Mouse (Mus musculus) E14TG2a.4 (cell line): Measurements from ENCODE around the gene Dhps.
"Not testable (repeated sequence)": the region's sequence is repeated elsewhere in the genome, so short reads cannot be mapped to it uniquely, and the experiment has no call there.

Source experiments
- H3K27me3 ChIP-seq: 2 replicates; pipeline ENCODE4 v1.6.1; 2014; ENCODE audit warnings: low read length, control low read depth; ENCODE audit not compliant: insufficient read depth
- H3K36me3 ChIP-seq: 2 replicates; pipeline ENCODE4 v1.6.1; 2014; ENCODE audit warnings: low read length, control low read depth; ENCODE audit not compliant: insufficient read depth
- H3K4me1 ChIP-seq: replicated peaks from 2 replicates; pipeline ENCODE4 v1.6.1; 2014; ENCODE audit warnings: low read depth, low read length, control low read depth
- H3K4me3 ChIP-seq: replicated peaks from 2 replicates; pipeline ENCODE4 v1.5.1; 2014; ENCODE audit warnings: mild to moderate bottlenecking, low read length
- H3K9me3 ChIP-seq: 2 replicates; pipeline ENCODE4 v1.6.1; 2014; ENCODE audit warnings: low read length, control low read depth
- CTCF ChIP-seq: conservative IDR thresholded peaks from 2 replicates; pipeline ENCODE4 v1.5.1; 2014; ENCODE audit warnings: low read length
- NANOG ChIP-seq: IDR thresholded peaks from 2 replicates; pipeline ENCODE4 v1.6.1; 2014; ENCODE audit warnings: borderline replicate concordance, low read length, mixed read lengths
- POU5F1 ChIP-seq: IDR thresholded peaks from 2 replicates; pipeline ENCODE4 v1.6.1; 2014; ENCODE audit warnings: low read length, borderline replicate concordance

The Dhps gene

DNA sequence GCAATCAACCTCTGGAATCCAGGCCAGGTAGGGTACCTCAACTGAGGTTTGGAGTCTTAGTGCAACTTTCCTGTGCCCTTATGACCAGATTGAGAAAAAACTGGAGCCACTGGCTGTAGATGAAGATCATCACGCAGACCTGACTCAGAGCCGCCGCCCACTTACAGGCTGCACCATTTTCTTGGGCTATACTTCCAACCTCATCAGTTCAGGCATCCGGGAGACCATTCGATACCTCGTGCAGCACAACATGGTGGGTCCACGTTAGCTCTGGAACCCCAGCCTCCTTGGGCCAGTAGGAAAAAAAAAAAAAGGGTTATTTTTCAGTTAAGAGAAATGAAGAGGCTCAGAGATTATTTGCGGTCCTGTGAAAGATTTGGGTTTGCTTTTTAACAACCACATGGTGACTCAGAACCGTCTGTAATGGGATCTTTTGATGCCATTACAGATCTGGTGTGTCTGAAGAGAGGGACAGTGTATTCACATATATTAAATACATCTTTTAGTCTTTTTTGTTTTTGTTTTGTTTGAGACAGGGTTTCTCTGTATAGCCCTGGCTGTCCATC lies 890 bp downstream of the Dhps start:
- peaks cover 50% of the 10 kb centered on the region for H3K4me1 ChIP-seq
- no peak for TF ChIP-seq CTCF
- H3K36me3 ChIP-seq = peaks cover 65% of the 10 kb centered on the region
- H3K4me3 ChIP-seq = peak overlapping the region; percentile 94
- H3K27me3 ChIP-seq = no peaks in the 10 kb centered on the region
- no peaks in the 10 kb centered on the region for H3K9me3 ChIP-seq

DNA sequence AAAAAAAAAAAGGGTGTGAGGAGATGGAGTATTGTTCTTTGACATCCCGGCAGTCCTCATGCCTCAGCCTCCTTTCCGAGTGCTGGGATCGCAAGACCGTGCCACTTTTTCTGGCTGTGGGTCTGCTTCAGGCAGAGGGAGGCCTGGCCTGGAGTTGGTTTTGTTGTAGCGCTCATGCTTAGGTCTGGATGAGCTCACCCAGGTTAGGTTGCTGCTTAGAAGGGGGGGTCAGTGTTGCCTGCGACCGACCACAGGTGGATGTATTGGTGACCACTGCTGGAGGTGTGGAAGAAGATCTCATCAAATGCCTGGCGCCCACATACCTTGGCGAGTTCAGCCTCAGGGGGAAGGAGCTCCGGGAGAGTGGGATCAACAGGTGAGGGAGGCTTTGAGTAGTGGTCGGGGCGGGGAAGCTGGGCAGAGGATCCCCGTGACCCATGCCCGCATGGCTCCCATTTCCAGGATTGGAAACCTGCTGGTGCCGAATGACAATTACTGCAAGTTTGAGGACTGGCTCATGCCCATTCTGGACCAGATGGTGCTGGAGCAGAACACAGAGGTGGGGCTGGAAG lies 1.6 kb downstream of the Dhps start:
- peaks cover 45% of the 10 kb centered on the region for H3K4me1 ChIP-seq
- H3K27me3 ChIP-seq = no peaks in the 10 kb centered on the region
- peak overlapping the region; percentile 94 for H3K4me3 ChIP-seq
- TF ChIP-seq CTCF (no peak), NANOG (no peak), POU5F1 (no peak)
- no peaks in the 10 kb centered on the region for H3K9me3 ChIP-seq
- peaks cover 65% of the 10 kb centered on the region for H3K36me3 ChIP-seq

DNA sequence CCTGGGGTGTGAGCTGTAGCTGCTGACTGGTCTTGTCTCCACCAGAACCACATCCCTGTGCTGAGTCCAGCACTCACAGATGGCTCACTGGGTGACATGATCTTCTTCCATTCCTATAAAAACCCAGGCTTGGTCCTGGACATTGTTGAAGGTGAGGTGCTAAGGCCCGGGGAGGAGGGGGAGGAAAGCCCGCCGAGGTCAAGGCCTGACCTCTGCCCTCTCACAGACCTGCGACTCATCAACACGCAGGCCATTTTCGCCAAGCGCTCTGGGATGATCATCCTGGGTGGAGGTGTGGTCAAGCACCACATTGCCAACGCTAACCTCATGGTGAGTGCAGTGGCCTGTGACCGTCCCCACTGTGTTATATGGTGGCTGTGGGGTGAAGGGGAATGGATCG lies 2.6 kb downstream of the Dhps start:
- H3K4me3 ChIP-seq = peak overlapping the region; percentile 94; the same call in 1 of the 2 replicates
- H3K9me3 ChIP-seq = no peaks in the 10 kb centered on the region
- H3K27me3 ChIP-seq = no peaks in the 10 kb centered on the region
- TF ChIP-seq POU5F1 (no peak), CTCF (no peak), NANOG (no peak)
- H3K4me1 ChIP-seq = peaks cover 49% of the 10 kb centered on the region
- H3K36me3 ChIP-seq = peaks cover 65% of the 10 kb centered on the region

DNA sequence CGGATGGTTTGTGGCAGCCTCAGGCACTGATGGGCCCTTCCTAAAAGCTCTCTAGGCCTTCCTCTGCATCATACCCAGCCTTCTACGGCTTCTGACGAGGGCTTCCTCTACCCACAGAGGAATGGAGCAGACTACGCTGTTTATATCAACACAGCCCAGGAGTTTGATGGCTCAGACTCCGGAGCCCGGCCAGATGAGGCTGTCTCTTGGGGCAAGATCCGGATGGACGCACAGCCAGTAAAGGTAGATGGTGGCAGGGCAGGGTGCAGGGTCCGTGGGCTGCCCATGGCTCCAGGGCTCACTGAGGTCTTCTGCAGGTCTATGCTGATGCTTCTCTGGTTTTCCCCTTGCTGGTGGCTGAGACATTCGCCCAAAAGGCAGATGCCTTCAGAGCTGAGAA lies 3.1 kb downstream of the Dhps start:
- Histone ChIP-seq H3K9me3 (no peaks in the 10 kb centered on the region), H3K4me1 (peaks cover 52% of the 10 kb centered on the region), H3K27me3 (no peaks in the 10 kb centered on the region), H3K36me3 (peaks cover 67% of the 10 kb centered on the region), H3K4me3 (no peak overlapping the region)
- TF ChIP-seq POU5F1 (no peak), NANOG (no peak), CTCF (no peak)

DNA sequence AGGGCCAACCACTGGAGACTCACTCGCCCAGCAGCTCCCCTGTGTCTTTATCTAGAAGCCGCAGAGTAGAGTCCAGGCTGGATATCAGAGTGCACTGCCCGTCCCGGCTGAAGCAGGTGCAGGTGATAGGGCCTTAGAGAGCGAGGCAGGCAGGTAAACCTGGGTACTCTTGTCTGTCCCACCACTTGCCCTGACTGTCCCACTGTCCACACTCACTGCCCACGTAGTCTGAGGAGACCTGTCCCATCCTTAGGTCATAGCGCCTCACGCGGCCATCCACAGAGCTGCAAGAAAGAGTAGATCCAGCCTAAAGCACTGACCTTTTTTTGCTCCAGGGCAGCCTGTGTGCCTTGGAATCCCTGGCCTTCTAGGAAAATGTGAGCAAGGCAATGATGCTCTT lies 4.4 kb downstream of the Dhps start:
- no peaks in the 10 kb centered on the region for H3K9me3 ChIP-seq
- TF ChIP-seq CTCF (peak; percentile 45), POU5F1 (no peak)
- peaks cover 66% of the 10 kb centered on the region for H3K36me3 ChIP-seq
- H3K27me3 ChIP-seq = no peaks in the 10 kb centered on the region
- no peak overlapping the region for H3K4me3 ChIP-seq
- peaks cover 52% of the 10 kb centered on the region for H3K4me1 ChIP-seq

DNA sequence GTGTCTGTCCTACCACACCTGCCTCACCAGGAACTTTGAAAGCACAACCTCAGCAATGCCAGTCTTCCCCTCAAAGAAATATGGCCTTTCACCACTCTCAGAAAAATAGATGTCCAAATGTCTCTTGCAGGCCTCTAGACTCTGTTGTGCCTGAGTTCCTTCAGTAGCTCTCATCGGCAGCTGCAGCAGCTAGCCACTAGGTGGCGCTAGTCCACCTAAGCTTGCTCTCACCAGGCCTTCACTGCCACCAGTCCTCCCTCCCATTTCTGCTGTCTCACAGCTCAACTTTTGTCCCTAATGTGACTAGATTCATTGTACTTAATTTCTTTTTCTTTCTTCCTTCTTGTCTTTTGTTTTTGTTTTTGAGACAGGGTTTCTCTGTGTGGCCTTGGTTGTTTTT lies 5.4 kb downstream of the Dhps start:
- no peak overlapping the region for H3K4me3 ChIP-seq
- H3K9me3 ChIP-seq = no peaks in the 10 kb centered on the region
- peaks cover 61% of the 10 kb centered on the region for H3K4me1 ChIP-seq
- no peaks in the 10 kb centered on the region for H3K27me3 ChIP-seq
- H3K36me3 ChIP-seq = peaks cover 66% of the 10 kb centered on the region
- TF ChIP-seq CTCF (peak; percentile 86), NANOG (no peak)

DNA sequence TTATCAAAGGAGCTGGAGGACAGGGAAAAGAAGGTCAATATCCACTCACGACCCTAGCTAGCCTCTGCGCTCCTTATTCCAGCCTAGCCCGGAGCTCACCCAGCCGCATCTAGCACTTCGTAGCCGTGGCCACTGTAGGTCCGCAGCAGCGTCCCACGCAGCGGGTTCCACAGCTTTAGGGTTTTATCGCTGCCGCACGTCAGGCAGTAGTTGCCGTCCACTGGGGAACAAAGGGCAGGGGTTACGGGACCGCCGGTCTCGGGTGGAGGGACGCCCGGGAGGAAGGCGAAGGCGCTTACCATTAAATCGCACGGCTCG lies 8.6 kb downstream of the Dhps start:
- peaks cover 57% of the 10 kb centered on the region for H3K4me1 ChIP-seq
- H3K27me3 ChIP-seq = no peaks in the 10 kb centered on the region
- no peaks in the 10 kb centered on the region for H3K9me3 ChIP-seq
- peak overlapping the region; percentile 96 for H3K4me3 ChIP-seq
- H3K36me3 ChIP-seq = peaks cover 50% of the 10 kb centered on the region
- TF ChIP-seq CTCF (no peak), NANOG (no peak)

DNA sequence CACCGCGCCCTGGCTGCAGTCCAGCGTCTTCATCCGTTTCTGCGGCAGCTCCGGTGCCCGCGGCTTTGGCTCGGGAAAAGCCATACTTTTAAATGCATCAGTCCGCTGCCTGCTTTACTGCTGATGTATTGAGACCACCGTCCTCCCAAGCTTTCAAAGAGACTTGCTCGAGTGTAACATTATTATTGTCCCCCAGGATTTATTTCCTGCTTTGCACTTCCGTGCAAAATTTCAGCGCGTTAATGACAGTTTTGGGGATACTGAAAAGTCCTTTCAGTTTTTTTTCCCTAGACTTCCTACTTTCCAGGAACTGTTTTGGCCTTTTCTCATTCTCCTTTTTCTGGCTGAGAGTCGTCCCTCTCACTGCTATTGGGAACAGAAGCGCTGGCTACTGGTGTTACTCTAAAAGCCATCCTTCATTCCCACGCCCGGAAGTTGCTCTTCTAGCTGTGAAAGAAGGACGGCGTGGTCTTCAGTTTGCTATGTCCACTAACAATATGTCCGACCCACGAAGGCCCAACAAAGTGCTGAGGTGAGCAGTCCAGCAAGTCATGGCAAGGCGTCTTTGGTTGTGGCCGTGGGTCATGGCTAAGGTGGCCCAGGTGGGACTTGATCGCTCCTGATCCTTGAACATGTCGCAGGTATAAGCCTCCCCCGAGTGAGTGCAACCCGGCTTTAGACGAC lies 9.1 kb downstream of the Dhps start, which contains the start of gene Wdr83os:
Gene Wdr83os (plus strand): TSS at position 209 of the 684 bp plus-strand sequence.
- Histone ChIP-seq H3K4me3 (peak within 1 kb of the TSS; percentile 96), H3K36me3 (peaks cover 50% of the 10 kb centered on the region), H3K4me1 (peaks cover 52% of the 10 kb centered on the region), H3K9me3 (no peaks in the 10 kb centered on the region), H3K27me3 (no peaks in the 10 kb centered on the region)
- TF ChIP-seq NANOG (no peak), POU5F1 (no peak), CTCF (no peak)

DNA sequence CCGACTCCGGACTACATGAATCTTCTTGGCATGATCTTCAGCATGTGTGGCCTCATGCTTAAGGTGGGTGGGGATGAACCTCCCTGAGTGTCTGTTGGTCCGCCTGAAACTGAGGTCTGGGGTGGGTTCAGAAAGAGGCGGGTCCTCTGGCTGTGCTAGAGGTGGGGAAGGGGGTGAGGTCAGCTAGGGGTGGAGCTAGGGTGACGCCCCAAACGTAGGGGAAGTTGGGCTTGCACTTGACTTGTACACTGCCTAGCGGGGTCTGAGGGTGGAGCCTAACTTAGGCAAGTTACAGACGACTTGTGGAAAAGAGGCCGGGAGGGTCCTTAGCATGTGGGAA lies 9.6 kb downstream of the Dhps start, which contains the start of gene Wdr83:
Gene Wdr83 (minus strand): TSS at position 91 of the 340 bp plus-strand sequence.
- peak within 1 kb of the TSS; percentile 96 for H3K4me3 ChIP-seq
- no peaks in the 10 kb centered on the region for H3K27me3 ChIP-seq
- peaks cover 49% of the 10 kb centered on the region for H3K36me3 ChIP-seq
- H3K4me1 ChIP-seq = peaks cover 48% of the 10 kb centered on the region
- H3K9me3 ChIP-seq = no peaks in the 10 kb centered on the region
- TF ChIP-seq POU5F1 (no peak), NANOG (no peak), CTCF (no peak)

DNA sequence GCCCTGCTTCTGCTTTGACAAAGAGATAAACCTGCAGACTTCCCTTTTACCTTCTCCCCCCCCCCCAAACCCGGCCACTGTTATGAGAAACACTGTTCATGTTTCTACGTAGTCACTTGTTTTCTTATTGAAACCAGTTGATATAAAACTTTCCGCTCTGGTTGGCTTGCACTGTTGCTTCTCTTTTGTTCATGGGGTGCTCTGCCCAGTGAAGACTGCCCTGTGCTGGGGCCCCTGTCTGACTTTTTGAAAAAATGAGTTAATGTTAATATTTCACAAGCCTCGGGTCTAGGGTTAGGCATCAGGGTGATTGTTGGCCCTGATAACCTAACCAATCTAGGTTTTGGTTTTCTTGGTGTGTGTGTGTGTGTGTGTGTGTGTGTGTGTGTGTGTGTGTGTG lies 10.6 kb downstream of the Dhps start:
- not testable (repeated sequence) for H3K4me3 ChIP-seq, H3K27me3 ChIP-seq, H3K9me3 ChIP-seq
- peaks cover 41% of the 10 kb centered on the region for H3K4me1 ChIP-seq
- H3K36me3 ChIP-seq = peaks cover 49% of the 10 kb centered on the region
